Mouse (Mus musculus): ENCODE results near the gene Ggnbp2. TPM values are rescaled to one million over a fixed set of nuclear protein-coding genes. Genes with fewer than 3 reads are reported as not detected.
A peak's percentile ranks its signal among the peaks of the same experiment; 100 is the strongest.

Gene Ggnbp2
- polyA plus RNA-seq, 1 experiment from 2014 or later: 69.7 TPM

GRCm38 (mm10) chr11:84871046-84871445 lies 429 bp upstream of the Ggnbp2 start:
- DNase-seq (ENCODE audit: low spot score) (no peak), ATAC-seq (ENCODE audit: low FRiP score) (peak; percentile 12; the same call in 1 of the 2 replicates)

GRCm38 (mm10) chr11:84869537-84870232 lies 932 bp downstream of the Ggnbp2 start:
- peak; percentile 91 for DNase-seq (ENCODE audit: low spot score)
- Histone ChIP-seq H3K9ac (peak overlapping the region; percentile 90), H3K9me3 (ENCODE audit: control insufficient read depth, low read length) (no peaks in the 10 kb centered on the region), H3K27me3 (ENCODE audit: control insufficient read depth, insufficient read depth, low read length) (no peaks in the 10 kb centered on the region), H3K4me1 (replicated peaks; ENCODE audit: control insufficient read depth, insufficient read depth, low read length) (peaks cover 23% of the 10 kb centered on the region), H3K4me3 (replicated peaks; ENCODE audit: low read length) (peak overlapping the region; percentile 96), H3K27ac (peak overlapping the region; percentile 100), H3K36me3 (replicated peaks; ENCODE audit: control insufficient read depth, insufficient read depth) (no peaks in the 10 kb centered on the region), H3K4me2 (replicated peaks) (peak overlapping the region; percentile 93)
- under 1% methylated on average over 50 of the region's 61 CpGs for WGBS
- ATAC-seq (ENCODE audit: low FRiP score): peak; percentile 86

More at GRCm38 (mm10) chr11:84871046-84871445, 429 bp upstream of the Ggnbp2 start:
- Histone ChIP-seq H3K9ac (peak overlapping the region; percentile 93), H3K4me3 (replicated peaks; ENCODE audit: low read length) (peak overlapping the region; percentile 96), H3K4me1 (replicated peaks; ENCODE audit: control insufficient read depth, insufficient read depth, low read length) (peaks cover 23% of the 10 kb centered on the region), H3K9me3 (ENCODE audit: control insufficient read depth, low read length) (no peaks in the 10 kb centered on the region), H3K4me2 (replicated peaks) (peak overlapping the region; percentile 59), H3K27ac (peak overlapping the region; percentile 100), H3K36me3 (replicated peaks; ENCODE audit: control insufficient read depth, insufficient read depth) (no peaks in the 10 kb centered on the region), H3K27me3 (ENCODE audit: control insufficient read depth, insufficient read depth, low read length) (no peaks in the 10 kb centered on the region)
- under 1% methylated on average over 10 of the region's 10 CpGs for WGBS

- peaks cover 23% of the 10 kb centered on the region for H3K4me1 ChIP-seq (replicated peaks; ENCODE audit: control insufficient read depth, insufficient read depth, low read length)
- H3K4me2 ChIP-seq (replicated peaks): peak overlapping the region; percentile 93
- H3K27ac ChIP-seq: peak overlapping the region; percentile 100; the same call in 1 of the 2 replicates
- H3K36me3 ChIP-seq (replicated peaks; ENCODE audit: control insufficient read depth, insufficient read depth): no peaks in the 10 kb centered on the region
- H3K4me3 ChIP-seq (replicated peaks; ENCODE audit: low read length): peak overlapping the region; percentile 96
- H3K9me3 ChIP-seq (ENCODE audit: control insufficient read depth, low read length): no peaks in the 10 kb centered on the region
- peak overlapping the region; percentile 90 for H3K9ac ChIP-seq
- H3K27me3 ChIP-seq (ENCODE audit: control insufficient read depth, insufficient read depth, low read length): no peaks in the 10 kb centered on the region
- ATAC-seq (ENCODE audit: low FRiP score) (no peak), DNase-seq (ENCODE audit: low spot score) (no peak)
- WGBS: 18% methylated on average over 7 of the region's 7 CpGs
Measured at GRCm38 (mm10) chr11:84868786-84869259, 1.8 kb downstream of the Ggnbp2 start.

GRCm38 (mm10) chr11:84867586-84867985 lies 3.0 kb downstream of the Ggnbp2 start:
- H3K4me1 ChIP-seq (replicated peaks; ENCODE audit: control insufficient read depth, insufficient read depth, low read length): peaks cover 23% of the 10 kb centered on the region
- WGBS: 96% methylated on average over 2 of the region's 2 CpGs
- DNase-seq (ENCODE audit: low spot score): no peak
- no peaks in the 10 kb centered on the region for H3K9me3 ChIP-seq (ENCODE audit: control insufficient read depth, low read length)
- H3K9ac ChIP-seq: no peak overlapping the region; the same call in 1 of the 2 replicates
- no peak overlapping the region; the same call in 1 of the 2 replicates for H3K4me3 ChIP-seq (replicated peaks; ENCODE audit: low read length)
- H3K27me3 ChIP-seq (ENCODE audit: control insufficient read depth, insufficient read depth, low read length): no peaks in the 10 kb centered on the region
- ATAC-seq (ENCODE audit: low FRiP score): no peak
- no peaks in the 10 kb centered on the region for H3K36me3 ChIP-seq (replicated peaks; ENCODE audit: control insufficient read depth, insufficient read depth)
- no peak overlapping the region for H3K27ac ChIP-seq
- peak overlapping the region; percentile 29 for H3K4me2 ChIP-seq (replicated peaks)

GRCm38 (mm10) chr11:84865268-84865667 lies 5.3 kb downstream of the Ggnbp2 start:
- Histone ChIP-seq H3K9me3 (ENCODE audit: control insufficient read depth, low read length) (no peaks in the 10 kb centered on the region), H3K27ac (no peak overlapping the region), H3K36me3 (replicated peaks; ENCODE audit: control insufficient read depth, insufficient read depth) (peaks cover 9% of the 10 kb centered on the region), H3K9ac (no peak overlapping the region), H3K27me3 (ENCODE audit: control insufficient read depth, insufficient read depth, low read length) (no peaks in the 10 kb centered on the region), H3K4me2 (replicated peaks) (no peak overlapping the region), H3K4me1 (replicated peaks; ENCODE audit: control insufficient read depth, insufficient read depth, low read length) (peaks cover 19% of the 10 kb centered on the region), H3K4me3 (replicated peaks; ENCODE audit: low read length) (no peak overlapping the region)
- DNase-seq (ENCODE audit: low spot score): no peak
- ATAC-seq (ENCODE audit: low FRiP score): no peak
- 81% methylated on average over 2 of the region's 2 CpGs for WGBS

- Histone ChIP-seq H3K4me2 (replicated peaks) (no peak overlapping the region), H3K9ac (no peak overlapping the region), H3K9me3 (ENCODE audit: control insufficient read depth, low read length) (no peaks in the 10 kb centered on the region), H3K36me3 (replicated peaks; ENCODE audit: control insufficient read depth, insufficient read depth) (peaks cover 89% of the 10 kb centered on the region), H3K27ac (no peak overlapping the region), H3K27me3 (ENCODE audit: control insufficient read depth, insufficient read depth, low read length) (no peaks in the 10 kb centered on the region), H3K4me1 (replicated peaks; ENCODE audit: control insufficient read depth, insufficient read depth, low read length) (no peaks in the 10 kb centered on the region), H3K4me3 (replicated peaks; ENCODE audit: low read length) (no peak overlapping the region)
- 94% methylated on average over 6 of the region's 6 CpGs for WGBS
- no peak for ATAC-seq (ENCODE audit: low FRiP score)
- no peak for DNase-seq (ENCODE audit: low spot score)
Measured at GRCm38 (mm10) chr11:84855285-84855684, 15.3 kb downstream of the Ggnbp2 start.

- no peaks in the 10 kb centered on the region for H3K4me1 ChIP-seq (replicated peaks; ENCODE audit: control insufficient read depth, insufficient read depth, low read length)
- no peak overlapping the region for H3K9ac ChIP-seq
- no peak overlapping the region for H3K4me3 ChIP-seq (replicated peaks; ENCODE audit: low read length)
- peaks cover 80% of the 10 kb centered on the region for H3K36me3 ChIP-seq (replicated peaks; ENCODE audit: control insufficient read depth, insufficient read depth)
- WGBS: 85% methylated on average over 7 of the region's 7 CpGs
- H3K27me3 ChIP-seq (ENCODE audit: control insufficient read depth, insufficient read depth, low read length): no peaks in the 10 kb centered on the region
- H3K27ac ChIP-seq: no peak overlapping the region
- DNase-seq (ENCODE audit: low spot score): no peak
- H3K4me2 ChIP-seq (replicated peaks): no peak overlapping the region
- no peak for ATAC-seq (ENCODE audit: low FRiP score)
- no peaks in the 10 kb centered on the region for H3K9me3 ChIP-seq (ENCODE audit: control insufficient read depth, low read length)
Measured at GRCm38 (mm10) chr11:84847475-84848090, 23.0 kb downstream of the Ggnbp2 start.

GRCm38 (mm10) chr11:84846741-84847474 lies 23.7 kb downstream of the Ggnbp2 start:
- Histone ChIP-seq H3K9ac (no peak overlapping the region), H3K4me3 (replicated peaks; ENCODE audit: low read length) (no peak overlapping the region), H3K4me2 (replicated peaks) (no peak overlapping the region), H3K36me3 (replicated peaks; ENCODE audit: control insufficient read depth, insufficient read depth) (peaks cover 76% of the 10 kb centered on the region), H3K9me3 (ENCODE audit: control insufficient read depth, low read length) (no peaks in the 10 kb centered on the region), H3K27ac (no peak overlapping the region), H3K4me1 (replicated peaks; ENCODE audit: control insufficient read depth, insufficient read depth, low read length) (no peaks in the 10 kb centered on the region), H3K27me3 (ENCODE audit: control insufficient read depth, insufficient read depth, low read length) (no peaks in the 10 kb centered on the region)
- 93% methylated on average over 15 of the region's 15 CpGs for WGBS
- ATAC-seq (ENCODE audit: low FRiP score) (no peak), DNase-seq (ENCODE audit: low spot score) (no peak)

GRCm38 (mm10) chr11:84839330-84839729 lies 31.3 kb downstream of the Ggnbp2 start:
- no peaks in the 10 kb centered on the region for H3K27me3 ChIP-seq (ENCODE audit: control insufficient read depth, insufficient read depth, low read length)
- H3K9me3 ChIP-seq (ENCODE audit: control insufficient read depth, low read length): no peaks in the 10 kb centered on the region
- WGBS: 94% methylated on average over 2 of the region's 2 CpGs
- DNase-seq (ENCODE audit: low spot score) (no peak), ATAC-seq (ENCODE audit: low FRiP score) (no peak)
- H3K4me1 ChIP-seq (replicated peaks; ENCODE audit: control insufficient read depth, insufficient read depth, low read length): no peaks in the 10 kb centered on the region
- peaks cover 92% of the 10 kb centered on the region for H3K36me3 ChIP-seq (replicated peaks; ENCODE audit: control insufficient read depth, insufficient read depth)
- H3K27ac ChIP-seq: no peak overlapping the region
- H3K4me2 ChIP-seq (replicated peaks): no peak overlapping the region
- H3K9ac ChIP-seq: no peak overlapping the region
- no peak overlapping the region for H3K4me3 ChIP-seq (replicated peaks; ENCODE audit: low read length)
